Mouse (Mus musculus) hindbrain, embryonic 11.5 days (tissue): Measurements from ENCODE around the gene Rapgef2. TPM values are rescaled to one million over a fixed set of nuclear protein-coding genes. Genes with fewer than 3 reads are reported as not detected.

Source experiments
- ATAC-seq: fragments of 200-750 bp; cut with Nextera tagmentation; 2 replicates; pipeline ENCODE4 v1.8.0; 2017; ENCODE audit warnings: mild to moderate bottlenecking, moderate TSS enrichment, moderate library complexity; ENCODE audit not compliant: low FRiP score
- DNase-seq: peaks from one replicate; pipeline ENCODE4 v3.0.0-alpha.2; 2015; ENCODE audit warnings: low spot score
- H3K27ac ChIP-seq: fragments of 300-500 bp; sonication (generic); 2 replicates; pipeline ENCODE4 v1.5.1; 2014; ENCODE audit warnings: mild to moderate bottlenecking, low read depth, low read length
- H3K27me3 ChIP-seq: fragments of 300-500 bp; sonication (generic); 2 replicates; pipeline ENCODE4 v1.6.1; 2014; ENCODE audit warnings: mild to moderate bottlenecking, low read length, moderate library complexity, mixed read lengths; ENCODE audit not compliant: control insufficient read depth, insufficient read depth
- H3K36me3 ChIP-seq: fragments of 300-500 bp; sonication (generic); 2 replicates; pipeline ENCODE4 v1.6.1; 2014; ENCODE audit warnings: mild to moderate bottlenecking, low read length, moderate library complexity, mixed read lengths; ENCODE audit not compliant: control insufficient read depth, insufficient read depth
- H3K4me1 ChIP-seq: fragments of 300-500 bp; sonication (generic); replicated peaks from 2 replicates; pipeline ENCODE4 v1.6.1; 2014; ENCODE audit warnings: low read length, mixed read lengths; ENCODE audit not compliant: control insufficient read depth, insufficient read depth
- H3K4me2 ChIP-seq: fragments of 300-500 bp; sonication (generic); replicated peaks from 2 replicates; pipeline ENCODE4 v1.6.1; 2014; ENCODE audit warnings: mild to moderate bottlenecking, low read depth, low read length
- H3K4me3 ChIP-seq: fragments of 300-500 bp; sonication (generic); 2 replicates; pipeline ENCODE4 v1.5.1; 2014; ENCODE audit warnings: low read depth, low read length
- H3K9ac ChIP-seq: fragments of 300-500 bp; sonication (generic); 2 replicates; pipeline ENCODE4 v1.6.1; 2014; ENCODE audit warnings: low read depth, low read length
- H3K9me3 ChIP-seq: fragments of 300-500 bp; sonication (generic); 2 replicates; pipeline ENCODE4 v1.6.1; 2016; ENCODE audit warnings: low read length; ENCODE audit not compliant: control insufficient read depth
- WGBS: fragments of 180-500 bp; shearing (Covaris S2); extraction: QIAGEN DNeasy Blood & Tissue Kit; methylation state at CpG from one replicate; pipeline ENCODE4 v1.1.7; 2014; 5-methylcytosine and 5-hydroxymethylcytosine counted together
- polyA plus RNA-seq: library from polyadenylated mRNA; unstranded; fragments of >200 nt; fragmentation: Nextera tagmentation; extraction: Ambion mirVana; gene quantifications from 2 replicates; pipeline ENCODE4 v1.2.1, GENCODE M21; 2014

Rapgef2 gene
- polyA plus RNA-seq, 1 experiment from 2014 or later: 8.1 TPM

DNA sequence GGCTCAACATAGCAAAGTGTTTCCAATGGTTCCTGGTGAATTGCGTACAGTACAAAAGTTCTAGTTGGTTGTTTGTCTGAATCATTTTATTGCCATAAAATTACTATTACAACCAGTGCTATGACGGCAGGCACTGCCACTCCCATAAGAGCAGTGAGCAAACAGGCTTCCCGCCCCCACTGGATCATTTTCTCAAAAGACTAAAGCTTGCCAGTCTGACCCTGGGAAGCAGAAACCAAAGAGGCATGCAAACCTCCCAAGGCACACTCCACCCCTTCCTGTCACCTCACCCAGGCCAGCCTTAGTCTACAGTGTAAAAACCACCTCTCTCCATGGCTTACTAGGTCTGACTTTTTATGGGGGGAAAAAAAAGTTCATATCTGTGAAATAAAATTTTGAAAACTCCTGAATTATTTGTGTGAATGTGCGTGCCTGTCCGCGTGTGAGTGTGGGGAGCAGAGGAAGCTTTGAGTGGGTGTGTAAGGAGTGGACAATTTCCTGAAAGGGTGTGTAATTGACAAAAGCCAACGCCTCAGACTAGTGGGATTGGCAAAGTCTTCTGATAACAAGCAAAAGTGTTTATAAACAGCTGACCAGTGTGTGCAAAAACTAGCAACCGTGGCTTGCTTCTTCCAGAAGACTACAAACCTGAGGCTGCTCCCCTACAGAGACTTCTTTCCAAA lies 92.1 kb downstream of the Rapgef2 start:
- WGBS: 92% methylated on average over 8 of the region's 8 CpGs
- H3K27me3 ChIP-seq: no peaks in the 10 kb centered on the region
- H3K4me3 ChIP-seq: no peak overlapping the region
- no peak overlapping the region for H3K4me2 ChIP-seq
- no peaks in the 10 kb centered on the region for H3K4me1 ChIP-seq
- H3K27ac ChIP-seq: no peak overlapping the region
- DNase-seq: no peak
- no peak for ATAC-seq
- no peak overlapping the region for H3K9ac ChIP-seq
- H3K36me3 ChIP-seq: no peaks in the 10 kb centered on the region
- no peaks in the 10 kb centered on the region for H3K9me3 ChIP-seq

DNA sequence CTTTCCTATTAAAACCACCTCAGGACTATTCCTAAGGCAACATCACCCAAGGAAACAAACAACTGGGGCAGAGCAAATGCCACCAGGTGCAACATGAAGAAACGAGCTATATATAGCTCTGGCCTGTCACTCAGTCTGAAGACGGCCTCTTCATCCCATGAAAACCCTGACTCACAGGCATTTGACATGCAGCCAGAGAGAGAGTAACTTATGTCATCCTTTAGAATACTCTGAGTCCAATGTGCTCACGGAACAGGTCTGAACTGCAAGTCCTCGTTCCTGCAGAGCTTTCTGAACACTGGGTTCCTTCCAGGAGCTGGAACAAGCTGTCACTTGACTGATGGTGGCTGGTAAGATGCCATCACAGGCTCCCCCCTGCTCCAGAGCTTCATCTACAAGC lies 93.3 kb downstream of the Rapgef2 start:
- Histone ChIP-seq H3K9ac (no peak overlapping the region), H3K9me3 (no peaks in the 10 kb centered on the region), H3K4me3 (no peak overlapping the region), H3K27ac (no peak overlapping the region), H3K36me3 (no peaks in the 10 kb centered on the region), H3K27me3 (no peaks in the 10 kb centered on the region), H3K4me1 (no peaks in the 10 kb centered on the region), H3K4me2 (no peak overlapping the region)
- 84% methylated on average over 4 of the region's 4 CpGs for WGBS
- ATAC-seq: no peak
- DNase-seq: no peak

DNA sequence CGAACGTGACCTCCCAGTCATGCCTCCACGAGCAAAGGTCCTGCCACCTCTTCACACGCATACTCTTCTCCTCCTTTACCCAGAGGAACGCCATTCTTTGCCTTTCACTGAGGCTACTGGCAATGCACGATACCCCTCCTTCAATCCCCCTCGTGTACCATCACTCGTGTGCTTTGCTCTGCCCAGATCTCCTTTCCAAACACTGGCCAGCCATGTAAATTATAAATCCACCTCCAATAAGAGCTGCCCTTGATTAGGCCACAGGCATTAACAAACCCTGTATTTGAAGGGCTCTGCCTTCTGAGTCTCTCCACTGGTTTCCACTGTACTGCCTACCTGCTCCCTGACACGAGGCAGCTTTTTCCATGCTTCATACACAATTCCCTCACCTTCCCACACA lies 94.3 kb downstream of the Rapgef2 start:
- ATAC-seq (no peak), DNase-seq (no peak)
- Histone ChIP-seq H3K4me3 (no peak overlapping the region), H3K27ac (no peak overlapping the region), H3K9ac (no peak overlapping the region), H3K36me3 (no peaks in the 10 kb centered on the region), H3K4me1 (no peaks in the 10 kb centered on the region), H3K27me3 (no peaks in the 10 kb centered on the region), H3K9me3 (no peaks in the 10 kb centered on the region), H3K4me2 (no peak overlapping the region)
- 86% methylated on average over 9 of the region's 9 CpGs for WGBS

DNA sequence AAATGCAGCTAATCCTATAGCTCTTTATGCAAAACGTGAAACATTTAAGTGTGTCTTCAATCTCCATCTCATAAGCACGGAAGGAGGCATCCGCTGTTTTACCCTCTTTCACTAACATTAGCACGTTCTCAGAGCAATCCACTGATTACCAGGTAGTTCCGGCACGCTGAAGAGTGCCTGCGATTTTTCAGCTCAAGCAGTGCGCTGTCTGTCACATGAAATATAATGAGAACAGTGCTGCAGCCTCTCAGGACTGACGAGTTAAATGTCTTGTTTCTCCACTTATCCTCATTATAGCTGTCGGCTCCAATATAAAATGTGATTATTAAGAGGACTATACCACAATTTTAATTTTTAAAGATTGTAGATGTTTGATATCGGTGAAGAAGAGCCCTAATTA lies 94.8 kb downstream of the Rapgef2 start:
- H3K9ac ChIP-seq: no peak overlapping the region
- WGBS: 88% methylated on average over 11 of the region's 11 CpGs
- ATAC-seq (no peak), DNase-seq (no peak)
- H3K4me3 ChIP-seq: no peak overlapping the region
- H3K4me2 ChIP-seq: no peak overlapping the region
- no peak overlapping the region for H3K27ac ChIP-seq
- H3K9me3 ChIP-seq: no peaks in the 10 kb centered on the region
- no peaks in the 10 kb centered on the region for H3K36me3 ChIP-seq
- H3K27me3 ChIP-seq: no peaks in the 10 kb centered on the region
- no peaks in the 10 kb centered on the region for H3K4me1 ChIP-seq

DNA sequence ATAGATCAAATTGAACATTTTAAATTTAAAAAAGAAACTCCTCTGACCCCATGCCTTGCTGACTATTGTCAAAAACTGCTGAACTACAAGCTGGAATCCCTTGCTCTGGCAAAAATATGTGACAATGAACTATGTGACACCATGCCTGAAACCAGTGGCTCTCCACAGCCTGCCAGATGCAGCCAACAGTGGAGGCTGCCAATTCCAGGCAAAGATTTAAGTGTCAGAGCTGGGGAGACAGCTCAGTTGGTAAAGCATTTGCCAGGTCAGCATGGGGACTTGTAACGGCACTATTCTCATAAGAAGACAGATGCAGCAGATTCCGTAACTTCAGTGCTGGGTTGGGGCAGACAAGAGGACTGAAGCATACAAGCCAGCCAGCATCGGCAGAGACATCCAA lies 95.9 kb downstream of the Rapgef2 start:
- Histone ChIP-seq H3K36me3 (no peaks in the 10 kb centered on the region), H3K9me3 (no peaks in the 10 kb centered on the region), H3K27me3 (no peaks in the 10 kb centered on the region), H3K4me1 (no peaks in the 10 kb centered on the region), H3K27ac (no peak overlapping the region), H3K4me3 (no peak overlapping the region), H3K4me2 (no peak overlapping the region), H3K9ac (no peak overlapping the region)
- no peak for DNase-seq
- ATAC-seq: no peak
- WGBS: 92% methylated on average over 3 of the region's 3 CpGs

DNA sequence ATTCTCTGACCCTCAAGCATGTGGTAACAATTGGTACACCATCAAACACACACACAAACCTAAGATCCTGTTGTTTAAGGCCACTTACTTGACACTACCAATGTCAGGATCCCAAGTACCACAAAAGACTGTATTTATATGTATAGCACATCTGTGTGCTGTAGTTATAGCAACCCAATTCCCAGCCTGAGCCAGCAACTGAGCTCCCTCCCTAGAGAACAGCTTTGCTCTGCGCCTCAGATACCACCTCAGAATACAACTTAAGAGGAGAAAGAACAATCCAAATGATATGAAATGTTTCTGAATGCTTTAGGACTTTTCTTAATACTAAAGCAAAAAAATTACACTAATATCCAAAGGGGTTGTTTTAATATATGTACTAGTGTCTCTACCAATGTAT lies 98.4 kb downstream of the Rapgef2 start:
- Histone ChIP-seq H3K27ac (no peak overlapping the region), H3K4me3 (no peak overlapping the region), H3K36me3 (no peaks in the 10 kb centered on the region), H3K4me1 (no peaks in the 10 kb centered on the region), H3K4me2 (no peak overlapping the region), H3K9ac (no peak overlapping the region), H3K27me3 (no peaks in the 10 kb centered on the region), H3K9me3 (no peaks in the 10 kb centered on the region)
- ATAC-seq: no peak
- no peak for DNase-seq
- WGBS: 95% methylated on average over 1 of the region's 1 CpGs

DNA sequence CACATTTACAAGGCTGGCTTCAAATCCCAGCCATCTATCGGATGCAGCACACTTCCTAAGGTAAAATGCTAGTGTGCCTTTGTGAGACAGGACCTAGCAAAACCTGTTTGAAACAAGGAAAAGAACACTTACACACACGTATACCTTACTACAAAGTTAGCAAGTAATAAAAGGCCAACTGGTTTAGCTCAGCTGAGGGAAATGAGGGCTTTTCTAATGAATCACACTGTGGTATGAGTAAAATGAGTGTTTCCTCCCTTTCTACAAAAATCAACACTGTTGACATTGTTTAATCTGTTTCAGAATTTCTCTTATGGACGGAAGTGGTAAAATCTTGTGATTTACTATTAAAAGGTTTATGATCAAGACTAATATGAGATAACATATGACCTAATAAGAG lies 104.0 kb downstream of the Rapgef2 start:
- Histone ChIP-seq H3K9me3 (no peaks in the 10 kb centered on the region), H3K4me3 (no peak overlapping the region), H3K36me3 (no peaks in the 10 kb centered on the region), H3K4me2 (no peak overlapping the region), H3K27ac (no peak overlapping the region), H3K9ac (no peak overlapping the region), H3K27me3 (no peaks in the 10 kb centered on the region), H3K4me1 (no peaks in the 10 kb centered on the region; the same call in 1 of the 2 replicates)
- ATAC-seq (no peak), DNase-seq (no peak)
- 90% methylated on average over 3 of the region's 3 CpGs for WGBS

DNA sequence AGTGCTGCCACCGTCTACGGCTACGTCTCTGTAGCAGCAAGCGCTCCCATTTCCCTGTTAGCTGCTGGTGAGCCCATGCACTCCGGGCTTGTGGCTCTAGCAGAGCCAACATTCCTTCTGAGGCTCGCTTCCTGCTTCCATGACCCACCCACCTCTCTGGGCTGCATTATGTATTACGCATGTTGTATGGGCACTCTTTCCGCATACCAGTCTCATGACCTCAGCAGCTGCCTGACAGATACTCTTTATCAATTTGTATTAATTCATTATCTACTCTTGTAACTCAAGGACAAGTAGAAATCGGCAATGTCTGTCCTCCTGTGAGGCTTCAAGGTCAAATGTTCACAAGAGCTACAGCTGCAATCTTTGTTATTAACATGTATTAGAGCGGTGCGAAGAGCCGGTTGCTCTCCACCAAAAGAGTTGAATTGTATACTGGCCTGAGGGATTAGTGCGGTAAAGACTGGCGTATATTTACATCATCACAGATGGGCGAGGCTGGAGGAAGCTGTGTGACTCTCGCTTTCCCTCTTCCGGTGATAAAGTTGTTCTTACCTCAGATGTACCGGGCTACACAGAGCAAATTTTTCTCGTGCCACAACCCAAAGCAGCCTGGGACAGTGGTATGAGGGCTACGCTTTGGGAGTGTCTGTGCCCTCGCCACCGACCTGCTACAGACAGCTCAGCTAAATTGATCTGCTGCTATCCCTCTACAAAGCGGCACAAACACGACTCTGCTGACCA lies 104.9 kb downstream of the Rapgef2 start:
- peak; percentile 21 for DNase-seq
- H3K9ac ChIP-seq: no peak overlapping the region

DNA sequence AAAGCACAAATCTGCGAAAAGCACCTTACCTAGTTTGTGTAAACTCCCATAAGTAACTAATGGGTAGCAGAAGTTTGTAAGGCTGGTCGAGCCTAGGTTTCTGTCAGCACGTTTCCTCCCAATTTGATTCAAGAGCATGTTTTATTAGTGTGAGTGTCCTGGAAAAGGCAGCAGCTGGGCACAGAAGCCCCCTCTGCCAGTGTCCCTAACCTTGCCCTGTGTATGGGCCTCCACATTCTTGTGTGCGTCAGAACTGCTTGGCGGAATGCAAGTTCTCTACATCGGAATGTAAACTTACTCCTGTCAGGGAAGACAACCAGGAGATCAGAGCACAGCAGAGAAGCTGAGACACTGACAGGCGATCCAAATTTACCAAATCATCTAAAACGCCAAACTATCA lies 106.2 kb downstream of the Rapgef2 start:
- DNase-seq: no peak
- H3K27me3 ChIP-seq: no peaks in the 10 kb centered on the region
- 66% methylated on average over 8 of the region's 8 CpGs for WGBS

More for the DNA sequence above, 104.9 kb downstream of the Rapgef2 start:
- WGBS: 74% methylated on average over 24 of the region's 24 CpGs
- Histone ChIP-seq H3K27me3 (no peaks in the 10 kb centered on the region), H3K4me1 (no peaks in the 10 kb centered on the region; the same call in 1 of the 2 replicates), H3K4me2 (no peak overlapping the region), H3K36me3 (no peaks in the 10 kb centered on the region), H3K27ac (no peak overlapping the region), H3K9me3 (no peaks in the 10 kb centered on the region), H3K4me3 (no peak overlapping the region)
- ATAC-seq: no peak; the same call in 1 of the 2 replicates

More for the DNA sequence above, 106.2 kb downstream of the Rapgef2 start:
- Histone ChIP-seq H3K27ac (no peak overlapping the region), H3K9ac (no peak overlapping the region), H3K4me1 (no peaks in the 10 kb centered on the region; the same call in 1 of the 2 replicates), H3K4me3 (no peak overlapping the region), H3K36me3 (no peaks in the 10 kb centered on the region), H3K9me3 (no peaks in the 10 kb centered on the region), H3K4me2 (no peak overlapping the region)
- no peak for ATAC-seq
